Mouse (Mus musculus) liver, embryonic 15.5 days (tissue): ENCODE measurements around the gene Spaca6. TPM values are rescaled to one million over a fixed set of nuclear protein-coding genes. Genes with fewer than 3 reads are reported as not detected.
"Not testable (repeated sequence)": the region's sequence is repeated elsewhere in the genome, so short reads cannot be mapped to it uniquely, and the experiment has no call there.

Experiments
- ATAC-seq: fragments of 200-750 bp; cut with Nextera tagmentation; 2 replicates; pipeline ENCODE4 v1.8.0; 2017; ENCODE audit warnings: moderate number of reproducible peaks, mild to moderate bottlenecking, moderate library complexity; ENCODE audit not compliant: insufficient read depth
- H3K27ac ChIP-seq: fragments of 300-500 bp; sonication (generic); replicated peaks from 2 replicates; pipeline ENCODE4 v1.5.1; 2015; ENCODE audit warnings: mild to moderate bottlenecking, inconsistent platforms
- H3K27me3 ChIP-seq: fragments of 300-500 bp; sonication (generic); 2 replicates; pipeline ENCODE4 v1.6.1; 2015; ENCODE audit warnings: mild to moderate bottlenecking, inconsistent platforms
- H3K36me3 ChIP-seq: fragments of 300-500 bp; sonication (generic); replicated peaks from 2 replicates; pipeline ENCODE4 v1.6.1; 2015; ENCODE audit warnings: moderate library complexity, mild to moderate bottlenecking, inconsistent platforms
- H3K4me1 ChIP-seq: fragments of 300-500 bp; sonication (generic); replicated peaks from 2 replicates; pipeline ENCODE4 v1.6.1; 2015; ENCODE audit warnings: inconsistent platforms
- H3K4me2 ChIP-seq: fragments of 300-500 bp; sonication (generic); 2 replicates; pipeline ENCODE4 v1.6.1; 2015; ENCODE audit warnings: moderate library complexity, mild to moderate bottlenecking, inconsistent platforms
- H3K4me3 ChIP-seq: fragments of 300-500 bp; sonication (generic); replicated peaks from 2 replicates; pipeline ENCODE4 v1.5.1; 2015; ENCODE audit warnings: mild to moderate bottlenecking, inconsistent platforms
- H3K9ac ChIP-seq: fragments of 300-500 bp; sonication (generic); 2 replicates; pipeline ENCODE4 v1.6.1; 2015; ENCODE audit warnings: moderate library complexity, mild to moderate bottlenecking, inconsistent platforms
- H3K9me3 ChIP-seq: fragments of 300-500 bp; sonication (generic); replicated peaks from 2 replicates; pipeline ENCODE4 v1.6.1; 2016; ENCODE audit warnings: inconsistent platforms
- WGBS: fragments of 180-500 bp; shearing (Covaris S2); methylation state at CpG from one replicate; pipeline ENCODE4 v1.1.7; 2015; ENCODE audit warnings: mixed read lengths; ENCODE audit not compliant: insufficient replicate concordance; 5-methylcytosine and 5-hydroxymethylcytosine counted together
- polyA plus RNA-seq: library from polyadenylated mRNA; unstranded; fragments of >200 nt; fragmentation: Nextera tagmentation; extraction: Ambion mirVana; gene quantifications from 2 replicates; pipeline ENCODE4 v1.2.1, GENCODE M21; 2015

Gene Spaca6
- polyA plus RNA-seq, 1 experiment from 2014 or later, result 4.1 TPM

DNA sequence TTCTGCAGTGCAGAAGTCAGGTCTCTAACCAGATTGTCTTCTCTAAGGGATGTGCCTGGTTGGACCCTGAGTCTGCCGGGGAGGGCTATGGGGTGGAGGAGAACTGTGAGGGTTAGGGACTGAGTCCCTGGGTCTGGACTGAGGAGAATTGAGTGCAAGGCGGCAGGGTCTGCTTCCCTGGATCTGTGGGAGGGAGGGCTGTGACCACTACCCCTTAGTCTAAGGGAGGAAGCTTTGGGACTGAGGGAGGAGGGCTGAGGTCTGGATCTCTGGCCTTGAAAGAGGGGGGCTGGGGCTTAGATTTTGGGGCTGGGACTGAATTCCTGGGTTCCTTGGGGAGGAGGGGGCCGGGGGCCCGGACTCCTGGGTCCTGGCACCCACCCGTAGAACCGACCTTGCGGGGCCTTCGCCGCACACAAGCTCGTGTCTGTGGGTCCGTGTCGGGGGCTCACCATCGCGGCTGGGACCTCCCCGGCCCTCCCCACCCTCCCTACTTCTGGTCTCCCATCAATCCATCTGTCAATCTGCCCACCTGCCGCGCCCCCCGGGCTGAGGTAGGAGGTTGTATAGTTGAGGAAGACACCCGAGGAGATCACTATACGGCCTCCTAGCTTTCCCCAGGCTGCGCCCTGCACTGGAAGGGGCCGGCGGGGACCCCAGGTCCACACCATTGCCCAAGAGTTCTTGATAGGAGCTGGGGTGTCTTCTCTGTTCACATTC is 3.0 kb downstream of the Spaca6 start:
- 0 out of 2 replicates have a peak, but pooled peaks cover 8% of the 10 kb centered on the region for H3K4me1 ChIP-seq
- H3K9ac ChIP-seq, result no peak overlapping the region
- WGBS, result 68% methylated on average over 23 of the region's 23 CpGs
- H3K4me2 ChIP-seq, result peak overlapping the region; percentile 55; the same call in 1 of the 2 replicates
- no peak overlapping the region for H3K4me3 ChIP-seq
- no peak for ATAC-seq
- H3K9me3 ChIP-seq, result no peaks in the 10 kb centered on the region
- H3K27me3 ChIP-seq, result peaks cover 42% of the 10 kb centered on the region
- no peak overlapping the region for H3K27ac ChIP-seq
- H3K36me3 ChIP-seq, result no peaks in the 10 kb centered on the region

- Histone ChIP-seq H3K4me3 (no peak overlapping the region), H3K4me2 (no peak overlapping the region), H3K4me1 (0 out of 2 replicates have a peak, but pooled peaks cover 8% of the 10 kb centered on the region), H3K36me3 (no peaks in the 10 kb centered on the region), H3K9ac (no peak overlapping the region), H3K27me3 (peaks cover 39% of the 10 kb centered on the region), H3K27ac (no peak overlapping the region), H3K9me3 (no peaks in the 10 kb centered on the region)
- 51% methylated on average over 7 of the region's 7 CpGs for WGBS
- ATAC-seq, result no peak
Observed at GRCm38 (mm10) chr17:17830731-17831130, 3.8 kb downstream of the Spaca6 start.

DNA sequence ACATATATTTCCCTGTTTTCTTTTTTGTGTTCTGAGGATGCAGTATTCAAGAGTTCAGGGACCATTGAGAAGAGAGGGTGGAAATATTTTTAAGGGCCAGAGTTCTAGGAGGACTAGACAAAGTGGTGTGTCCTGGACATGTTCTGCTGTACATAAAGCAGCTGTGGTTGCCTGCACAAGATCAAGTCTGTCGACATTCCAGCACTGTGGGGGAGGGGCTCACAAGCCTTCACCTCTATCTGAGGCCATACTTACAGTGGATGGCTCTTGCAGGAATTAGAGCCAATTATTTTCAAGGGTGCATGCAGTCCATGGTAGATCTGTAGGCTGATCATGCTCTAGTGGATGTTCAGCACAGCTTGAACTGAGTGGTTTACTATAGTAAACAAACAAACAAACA is 7.9 kb downstream of the Spaca6 start:
- H3K27me3 ChIP-seq, result no peaks in the 10 kb centered on the region
- H3K36me3 ChIP-seq, result no peaks in the 10 kb centered on the region
- H3K9ac ChIP-seq, result no peak overlapping the region
- H3K27ac ChIP-seq, result no peak overlapping the region
- peaks cover 25% of the 10 kb centered on the region for H3K4me1 ChIP-seq
- H3K9me3 ChIP-seq, result no peaks in the 10 kb centered on the region
- no peak overlapping the region for H3K4me2 ChIP-seq
- ATAC-seq, result no peak
- H3K4me3 ChIP-seq, result no peak overlapping the region
- 18% methylated on average over 1 of the region's 1 CpGs for WGBS

DNA sequence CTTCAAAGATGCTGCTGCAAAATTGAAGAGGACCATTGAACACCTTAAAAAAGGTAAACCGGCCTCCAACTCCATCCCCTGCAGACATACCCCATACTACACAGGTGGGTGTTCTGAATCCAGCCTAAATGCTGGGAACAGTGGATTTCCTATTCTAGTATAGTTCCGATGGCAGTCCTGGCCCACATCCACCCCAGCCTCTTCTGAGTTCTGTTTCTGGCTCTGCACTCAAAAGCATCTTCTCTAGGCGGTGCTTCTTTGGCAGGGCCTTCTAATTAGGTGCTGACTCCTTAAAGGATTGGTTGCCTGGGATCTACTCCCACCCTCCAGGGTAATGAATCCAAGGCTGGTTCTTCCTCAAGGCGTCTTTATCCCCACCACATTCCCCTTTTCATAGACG is 9.1 kb downstream of the Spaca6 start:
- H3K27ac ChIP-seq, result no peak overlapping the region
- no peak overlapping the region for H3K4me3 ChIP-seq
- no peak overlapping the region for H3K4me2 ChIP-seq
- H3K9me3 ChIP-seq, result no peaks in the 10 kb centered on the region
- no peak for ATAC-seq
- WGBS, result 63% methylated on average over 5 of the region's 5 CpGs
- no peak overlapping the region for H3K9ac ChIP-seq
- peaks cover 25% of the 10 kb centered on the region for H3K4me1 ChIP-seq
- H3K27me3 ChIP-seq, result no peaks in the 10 kb centered on the region
- H3K36me3 ChIP-seq, result 0 out of 2 replicates have a peak, but pooled peaks cover 5% of the 10 kb centered on the region

GRCm38 (mm10) chr17:17837426-17837825 is 10.5 kb downstream of the Spaca6 start:
- peak overlapping the region; percentile 76 for H3K4me2 ChIP-seq
- peak overlapping the region; percentile 64 for H3K4me3 ChIP-seq
- no peak for ATAC-seq
- 0 out of 2 replicates have a peak, but pooled peaks cover 5% of the 10 kb centered on the region for H3K36me3 ChIP-seq
- no peaks in the 10 kb centered on the region for H3K9me3 ChIP-seq
- 0 out of 2 replicates have a peak overlapping the region, but pooled peaks have one; percentile 57 for H3K27ac ChIP-seq
- H3K4me1 ChIP-seq, result peaks cover 25% of the 10 kb centered on the region
- no peaks in the 10 kb centered on the region for H3K27me3 ChIP-seq
- WGBS, result 25% methylated on average over 13 of the region's 13 CpGs
- peak overlapping the region; percentile 61; the same call in 1 of the 2 replicates for H3K9ac ChIP-seq

GRCm38 (mm10) chr17:17837919-17838701 is 11.2 kb downstream of the Spaca6 start:
- under 1% methylated on average over 43 of the region's 43 CpGs for WGBS
- H3K36me3 ChIP-seq, result 0 out of 2 replicates have a peak, but pooled peaks cover 5% of the 10 kb centered on the region
- H3K4me3 ChIP-seq, result peak overlapping the region; percentile 64
- peak overlapping the region; percentile 57 for H3K27ac ChIP-seq
- no peaks in the 10 kb centered on the region for H3K27me3 ChIP-seq
- peak; percentile 98 for ATAC-seq
- no peaks in the 10 kb centered on the region for H3K9me3 ChIP-seq
- H3K4me1 ChIP-seq, result peaks cover 25% of the 10 kb centered on the region
- peak overlapping the region; percentile 61 for H3K9ac ChIP-seq
- H3K4me2 ChIP-seq, result peak overlapping the region; percentile 76

- Histone ChIP-seq H3K9me3 (no peaks in the 10 kb centered on the region), H3K4me1 (peaks cover 24% of the 10 kb centered on the region), H3K4me3 (no peak overlapping the region), H3K4me2 (peak overlapping the region; percentile 76; the same call in 1 of the 2 replicates), H3K27me3 (no peaks in the 10 kb centered on the region), H3K36me3 (0 out of 2 replicates have a peak, but pooled peaks cover 5% of the 10 kb centered on the region), H3K9ac (no peak overlapping the region), H3K27ac (no peak overlapping the region)
- ATAC-seq, result no peak
- 82% methylated on average over 2 of the region's 2 CpGs for WGBS
Observed at GRCm38 (mm10) chr17:17839276-17839675, 12.3 kb downstream of the Spaca6 start.

GRCm38 (mm10) chr17:17840796-17841195 is 13.8 kb downstream of the Spaca6 start:
- no peak overlapping the region for H3K9ac ChIP-seq
- H3K27me3 ChIP-seq, result no peaks in the 10 kb centered on the region
- no peak for ATAC-seq
- H3K4me3 ChIP-seq, result no peak overlapping the region
- no peak overlapping the region for H3K27ac ChIP-seq
- H3K4me2 ChIP-seq, result no peak overlapping the region
- H3K4me1 ChIP-seq, result peaks cover 22% of the 10 kb centered on the region
- 0 out of 2 replicates have a peak, but pooled peaks cover 5% of the 10 kb centered on the region for H3K36me3 ChIP-seq
- WGBS, result 77% methylated on average over 7 of the region's 7 CpGs
- H3K9me3 ChIP-seq, result no peaks in the 10 kb centered on the region

DNA sequence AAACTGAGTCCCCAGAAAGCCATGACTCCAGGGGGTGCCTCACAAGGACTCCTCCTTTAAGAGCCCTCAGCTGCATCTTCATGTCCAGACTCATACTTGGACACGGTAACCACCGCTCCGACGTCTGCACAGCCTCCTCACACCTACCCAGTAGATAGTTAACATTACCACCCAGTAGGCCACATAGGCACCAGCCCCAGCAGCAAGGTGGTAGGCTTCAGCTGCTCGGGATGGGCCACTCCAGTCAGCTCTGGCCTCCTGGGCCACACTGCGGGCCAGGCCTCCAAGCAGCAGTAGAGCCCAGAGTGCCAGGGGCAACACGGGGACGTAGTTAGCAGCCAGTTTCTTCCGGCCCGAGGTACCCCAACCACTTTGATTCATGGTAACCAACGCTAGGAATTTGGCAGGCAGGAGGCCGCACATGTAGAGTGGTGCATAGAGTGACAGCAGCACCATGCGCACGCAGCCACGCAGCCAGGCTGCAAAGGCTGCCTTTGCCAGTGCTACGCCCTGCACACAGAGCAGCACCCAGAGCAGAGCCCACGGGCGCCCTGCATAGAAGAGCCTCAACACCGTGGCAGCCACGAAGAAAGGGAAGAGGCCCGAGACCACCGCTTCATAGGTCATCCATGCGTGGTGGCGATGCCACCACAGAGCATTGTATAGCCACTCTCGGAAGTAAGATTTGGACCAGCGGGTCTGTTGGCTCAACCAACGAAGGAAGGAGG is 16.7 kb downstream of the Spaca6 start:
- no peak overlapping the region for H3K9ac ChIP-seq
- 65% methylated on average over 27 of the region's 27 CpGs for WGBS
- H3K4me1 ChIP-seq, result peaks cover 7% of the 10 kb centered on the region
- H3K27ac ChIP-seq, result no peak overlapping the region
- 0 out of 2 replicates have a peak, but pooled peaks have one; percentile 20 for ATAC-seq
- H3K36me3 ChIP-seq, result 0 out of 2 replicates have a peak, but pooled peaks cover 5% of the 10 kb centered on the region
- no peaks in the 10 kb centered on the region for H3K27me3 ChIP-seq
- no peak overlapping the region for H3K4me2 ChIP-seq
- H3K4me3 ChIP-seq, result no peak overlapping the region
- H3K9me3 ChIP-seq, result no peaks in the 10 kb centered on the region

DNA sequence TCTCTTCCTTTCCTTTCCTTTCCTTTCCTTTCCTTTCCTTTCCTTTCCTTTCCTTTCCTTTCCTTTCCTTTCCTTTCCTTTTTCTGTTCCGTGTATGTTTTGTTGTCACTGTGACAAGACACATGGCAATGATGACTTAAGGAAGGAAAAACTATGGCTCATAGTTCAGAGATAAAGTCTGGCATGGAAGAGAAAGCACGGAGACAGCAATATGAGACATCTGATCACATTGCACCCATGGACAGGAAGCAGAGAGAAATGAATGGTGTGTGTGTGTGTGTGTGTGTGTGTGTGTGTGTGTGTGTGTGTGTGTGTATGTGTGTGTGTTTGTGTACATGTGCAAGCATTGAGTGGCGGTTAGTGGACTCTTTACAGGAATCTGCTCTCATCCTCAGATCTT is 17.6 kb downstream of the Spaca6 start:
- not testable (repeated sequence) for ATAC-seq, H3K9ac ChIP-seq, H3K27ac ChIP-seq, H3K27me3 ChIP-seq, H3K4me2 ChIP-seq, H3K4me1 ChIP-seq, H3K36me3 ChIP-seq, H3K4me3 ChIP-seq, H3K9me3 ChIP-seq
- 47% methylated on average over 3 of the region's 3 CpGs for WGBS
